Mouse (Mus musculus) olfactory bulb, adult 2 months (tissue): ENCODE results near the gene Khk. TPM values are rescaled to one million over a fixed set of nuclear protein-coding genes. Genes with fewer than 3 reads are reported as not detected.

Experiments used
- H3K27ac ChIP-seq: fragments of 200-500 bp; 2 replicates; pipeline ENCODE4 v1.5.1; 2012; ENCODE audit warnings: low read depth, low read length; ENCODE audit not compliant: insufficient read depth
- H3K4me1 ChIP-seq: fragments of 200-500 bp; 2 replicates; pipeline ENCODE4 v1.6.1; 2012; ENCODE audit warnings: low read length; ENCODE audit not compliant: control insufficient read depth, insufficient read depth
- H3K4me3 ChIP-seq: fragments of 200-500 bp; 2 replicates; pipeline ENCODE4 v1.5.1; 2012; ENCODE audit warnings: mild to moderate bottlenecking, low read depth, low read length, moderate library complexity; ENCODE audit not compliant: insufficient read depth
- CTCF ChIP-seq: fragments of 200-500 bp; IDR thresholded peaks from 2 replicates; pipeline ENCODE4 v1.5.1; 2012; ENCODE audit warnings: low read depth, mild to moderate bottlenecking, low read length, moderate library complexity; ENCODE audit not compliant: insufficient read depth
- POLR2A ChIP-seq: fragments of 200-500 bp; IDR thresholded peaks from 2 replicates; pipeline ENCODE4 v1.6.1; 2012; ENCODE audit warnings: mild to moderate bottlenecking, low read depth, low read length, moderate library complexity; ENCODE audit not compliant: insufficient read depth
- WGBS: fragments of 180-500 bp; shearing (Covaris S2); methylation state at CpG from one replicate; pipeline ENCODE4 v1.1.7; 2018; 5-methylcytosine and 5-hydroxymethylcytosine counted together
- polyA plus RNA-seq: library from polyadenylated mRNA; stranded (reverse); fragments of >200 nt; gene quantifications from 2 replicates; pipeline ENCODE4 v1.2.4, GENCODE M21; 2012; ENCODE audit warnings: low replicate concordance; ENCODE audit not compliant: missing spikeins, insufficient read depth, insufficient read length

Khk gene
- polyA plus RNA-seq, 1 experiment: not detected

GRCm38 (mm10) chr5:30887858-30888336 lies 33.3 kb upstream of the Khk start:
- 0 out of 2 replicates have a peak, but pooled peaks have one; percentile 11 for TF ChIP-seq POLR2A
- no peak for TF ChIP-seq CTCF
- Histone ChIP-seq H3K4me1 (peaks cover 11% of the 10 kb centered on the region), H3K27ac (peak overlapping the region; percentile 65), H3K4me3 (peak overlapping the region; percentile 65)
- WGBS: under 1% methylated on average over 28 of the region's 28 CpGs

GRCm38 (mm10) chr5:30888337-30889087 lies 32.7 kb upstream of the Khk start, which contains the start of gene Agbl5:
Gene Agbl5, plus strand, starts transcription at chr5:30888694.
- TF ChIP-seq POLR2A: peak; percentile 74
- no peak for TF ChIP-seq CTCF
- H3K4me1 ChIP-seq: peaks cover 11% of the 10 kb centered on the region
- H3K4me3 ChIP-seq: peak within 1 kb of the TSS; percentile 89
- WGBS: under 1% methylated on average over 42 of the region's 42 CpGs
- H3K27ac ChIP-seq: peak within 1 kb of the TSS; percentile 94

- TF ChIP-seq CTCF: no peak
- TF ChIP-seq POLR2A: no peak
- peak overlapping the region; percentile 89 for H3K4me3 ChIP-seq
- WGBS: 1% methylated on average over 42 of the region's 42 CpGs
Measured at GRCm38 (mm10) chr5:30889088-30889754, 32.0 kb upstream of the Khk start.

GRCm38 (mm10) chr5:30890375-30890774 lies 30.9 kb upstream of the Khk start:
- Histone ChIP-seq H3K27ac (no peak overlapping the region), H3K4me1 (peaks cover 11% of the 10 kb centered on the region), H3K4me3 (no peak overlapping the region)
- 83% methylated on average over 7 of the region's 7 CpGs for WGBS
- no peak for TF ChIP-seq CTCF

More at GRCm38 (mm10) chr5:30889088-30889754, 32.0 kb upstream of the Khk start:
- peaks cover 11% of the 10 kb centered on the region for H3K4me1 ChIP-seq
- peak overlapping the region; percentile 94 for H3K27ac ChIP-seq

- no peak overlapping the region for H3K27ac ChIP-seq
- peaks cover 2% of the 10 kb centered on the region; the same call in 1 of the 2 replicates for H3K4me1 ChIP-seq
- H3K4me3 ChIP-seq: no peak overlapping the region
- TF ChIP-seq CTCF: no peak
- no peak for TF ChIP-seq POLR2A
- 92% methylated on average over 5 of the region's 5 CpGs for WGBS
Measured at GRCm38 (mm10) chr5:30901860-30902259, 19.4 kb upstream of the Khk start.

GRCm38 (mm10) chr5:30907413-30908059 lies 13.7 kb upstream of the Khk start, which contains the start of gene Ost4:
Gene Ost4, minus strand, starts transcription at chr5:30907788.
- TF ChIP-seq POLR2A: peak; percentile 66
- no peak for TF ChIP-seq CTCF
- Histone ChIP-seq H3K4me3 (peak within 1 kb of the TSS; percentile 83), H3K4me1 (peaks cover 9% of the 10 kb centered on the region), H3K27ac (peak within 1 kb of the TSS; percentile 41)
- WGBS: under 1% methylated on average over 58 of the region's 58 CpGs

GRCm38 (mm10) chr5:30908426-30909299 lies 12.6 kb upstream of the Khk start:
- 54% methylated on average over 13 of the region's 13 CpGs for WGBS
- H3K4me3 ChIP-seq: no peak overlapping the region; the same call in 1 of the 2 replicates
- H3K27ac ChIP-seq: no peak overlapping the region
- peaks cover 17% of the 10 kb centered on the region for H3K4me1 ChIP-seq
- no peak for TF ChIP-seq POLR2A
- TF ChIP-seq CTCF: no peak

GRCm38 (mm10) chr5:30909300-30909659 lies 12.0 kb upstream of the Khk start:
- no peak for TF ChIP-seq POLR2A
- no peak for TF ChIP-seq CTCF
- Histone ChIP-seq H3K4me1 (peaks cover 17% of the 10 kb centered on the region), H3K4me3 (no peak overlapping the region), H3K27ac (no peak overlapping the region)
- WGBS: 76% methylated on average over 7 of the region's 7 CpGs
